Mouse (Mus musculus) left cerebral cortex, postnatal 10 days (tissue): ENCODE data around the gene Antxr2. TPM values are rescaled to one million over a fixed set of nuclear protein-coding genes. Genes with fewer than 3 reads are reported as not detected.

Experiments used
- DNase-seq, 2 experiments: peaks; one replicate each; pipeline ENCODE4 v3.0.0; 2021 to 2022; ENCODE audit warnings: low spot score in 2 of 2, mixed read lengths in 1 of 2; ENCODE audit errors: extremely low spot score in 1 of 2
- intact Hi-C: fragments of 180-260 bp; cut with DNase I; formaldehyde crosslinking; loops from one replicate; pipeline ENCODE4 v1.15.1; 2025
- total RNA-seq, 2 experiments: library from RNA; stranded (reverse); gene quantifications; 2 replicates each; pipeline ENCODE4 v1.2.3; 2021

The Antxr2 gene
- 1 to 10 TPM; 2.7 to 3.2 TPM for total RNA-seq

- DNase-seq: peak in 1 of 2 experiments; percentile 73
- intact Hi-C loops: loop anchor here (5.0 kb wide), 2 partner anchors 136 to 151 kb away; partner anchors contain the start of gene Prdm8
Observed at GRCm38 (mm10) chr5:98030902-98031641, at the start of gene Antxr2. Gene Antxr2 (minus strand): TSS chr5:98031043.

DNA sequence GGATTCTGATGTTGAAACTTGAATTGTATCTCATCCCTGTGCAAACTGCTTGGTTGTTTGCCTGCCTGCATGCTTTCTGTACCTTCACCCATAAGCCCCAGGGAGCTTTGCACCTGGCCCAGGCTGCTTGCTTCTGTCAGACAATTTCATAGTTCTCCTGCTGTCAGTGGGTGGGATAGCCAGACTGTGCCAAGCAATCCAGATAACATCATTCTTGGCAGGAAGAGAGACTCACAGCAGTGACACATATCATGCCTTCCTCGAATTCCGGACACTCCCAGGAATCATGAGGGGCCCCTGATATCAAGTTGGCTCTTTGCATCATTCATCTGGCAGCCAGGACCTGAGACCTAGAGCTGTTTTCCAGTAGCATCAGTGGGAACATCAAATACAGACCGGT lies 45.8 kb upstream of the Antxr2 start:
- intact Hi-C loops: no loop called here
- no peak for DNase-seq

- intact Hi-C loops: no loop called here
- no peak for DNase-seq
Observed at GRCm38 (mm10) chr5:98069191-98069590, 38.3 kb upstream of the Antxr2 start.

GRCm38 (mm10) chr5:98055275-98055674 lies 24.4 kb upstream of the Antxr2 start:
- intact Hi-C loops: no loop called here
- DNase-seq: no peak

- DNase-seq: no peak
- intact Hi-C loops: no loop called here
Observed at GRCm38 (mm10) chr5:98054834-98055233, 24.0 kb upstream of the Antxr2 start.

GRCm38 (mm10) chr5:98034928-98035327 lies 4.1 kb upstream of the Antxr2 start:
- intact Hi-C loops: loop anchor here (5.0 kb wide), 2 partner anchors 132 to 147 kb away; partner anchors contain the start of gene Prdm8
- DNase-seq: no peak

DNA sequence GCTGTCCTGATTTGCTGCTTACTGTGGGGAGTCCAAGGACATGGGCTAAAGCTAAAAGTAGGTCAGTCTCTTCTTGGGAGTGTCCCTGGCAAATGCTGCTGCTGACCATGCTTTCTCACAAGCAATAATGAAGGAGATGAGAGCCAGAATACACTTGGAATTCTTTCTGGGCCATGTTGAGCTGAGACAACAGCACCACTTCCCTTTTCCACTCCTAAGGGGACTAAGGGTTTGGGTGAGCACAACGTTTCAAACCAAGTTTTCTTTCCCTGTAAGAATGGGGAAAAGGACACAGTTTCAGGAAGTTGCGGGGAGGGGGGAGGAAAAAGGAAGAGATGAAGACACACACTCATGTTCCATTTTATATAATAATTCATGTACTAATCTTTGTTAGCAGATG lies 3.4 kb upstream of the Antxr2 start:
- no peak for DNase-seq
- intact Hi-C loops: loop anchor here (5.0 kb wide), 2 partner anchors 133 to 148 kb away; partner anchors contain the start of gene Prdm8

GRCm38 (mm10) chr5:98032803-98033420 lies 2.1 kb upstream of the Antxr2 start:
- intact Hi-C loops: loop anchor here (5.0 kb wide), 2 partner anchors 134 to 149 kb away; partner anchors contain the start of gene Prdm8
- DNase-seq: no peak

DNA sequence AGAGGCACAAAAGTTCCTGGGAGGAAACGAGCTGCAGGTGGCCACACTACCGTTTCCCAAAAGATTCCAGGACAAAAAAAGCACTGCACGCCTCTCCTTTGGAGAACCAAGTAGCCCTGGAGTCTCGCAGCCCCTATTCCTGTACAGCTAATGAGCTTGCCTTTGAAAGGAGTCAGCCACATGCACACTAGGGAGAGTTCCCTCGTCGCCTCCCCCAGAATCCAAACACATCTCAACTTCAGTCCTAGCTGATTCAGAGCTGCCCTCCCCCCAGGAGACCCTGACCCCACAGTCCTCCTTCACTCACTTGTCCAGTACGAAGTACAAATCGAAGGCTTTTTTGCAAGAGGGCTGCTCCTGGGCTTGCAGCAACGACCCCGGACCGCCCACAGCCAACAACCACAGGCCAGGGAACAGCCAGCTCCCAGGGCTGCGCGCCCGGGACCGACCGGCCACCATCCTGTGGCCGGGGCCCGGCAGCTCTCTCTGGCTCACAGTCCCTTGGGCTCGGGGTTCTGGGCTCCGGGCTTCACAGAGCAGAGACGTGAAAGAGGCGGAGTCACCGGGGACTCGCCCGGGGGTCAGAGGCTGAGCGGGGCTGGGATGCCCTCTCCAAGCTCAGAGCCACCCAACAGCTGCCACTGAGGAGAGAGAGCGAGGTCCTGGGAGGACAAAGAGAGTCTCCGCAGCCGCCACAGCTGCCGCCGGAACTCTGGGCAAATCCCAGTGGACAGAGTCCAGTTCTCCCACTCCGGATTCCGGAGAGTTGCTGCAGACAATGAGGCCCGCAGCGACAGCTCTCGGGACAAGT lies 547 bp downstream of the Antxr2 start:
- intact Hi-C loops: loop anchor here (5.0 kb wide), 2 partner anchors 137 to 152 kb away; partner anchors contain the start of gene Prdm8
- peak in 1 of 2 experiments; percentile 57 for DNase-seq

GRCm38 (mm10) chr5:98027688-98028389 lies 3.0 kb downstream of the Antxr2 start:
- intact Hi-C loops: loop anchor here (10.0 kb wide), 1 partner anchor 903 kb away; no protein-coding TSS in a partner anchor

DNA sequence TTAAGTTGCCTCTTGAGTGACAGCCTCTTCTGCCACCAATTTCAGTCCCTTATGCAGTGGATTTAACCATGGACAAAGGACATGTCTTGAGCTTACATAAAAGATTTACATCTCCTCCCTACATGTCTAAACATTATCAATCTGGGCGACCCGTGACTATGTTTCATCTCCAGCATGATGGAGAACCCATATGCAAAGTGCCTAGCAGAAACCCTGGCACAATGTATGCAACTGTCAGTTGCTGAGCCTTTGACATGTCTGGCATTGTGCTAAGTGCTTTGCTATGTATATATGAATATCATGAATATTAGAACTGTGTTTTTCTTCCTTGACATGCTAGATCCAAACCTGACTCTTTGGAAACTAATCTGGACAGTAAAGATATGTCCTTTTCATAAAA lies 4.9 kb downstream of the Antxr2 start:
- no peak for DNase-seq
- intact Hi-C loops: loop anchor here (10.0 kb wide), 1 partner anchor 901 kb away; no protein-coding TSS in a partner anchor

More at GRCm38 (mm10) chr5:98027688-98028389, 3.0 kb downstream of the Antxr2 start:
- DNase-seq: no peak

GRCm38 (mm10) chr5:98024545-98024944 lies 6.3 kb downstream of the Antxr2 start:
- DNase-seq: no peak
- intact Hi-C loops: loop anchor here (10.0 kb wide), 1 partner anchor 900 kb away; no protein-coding TSS in a partner anchor

DNA sequence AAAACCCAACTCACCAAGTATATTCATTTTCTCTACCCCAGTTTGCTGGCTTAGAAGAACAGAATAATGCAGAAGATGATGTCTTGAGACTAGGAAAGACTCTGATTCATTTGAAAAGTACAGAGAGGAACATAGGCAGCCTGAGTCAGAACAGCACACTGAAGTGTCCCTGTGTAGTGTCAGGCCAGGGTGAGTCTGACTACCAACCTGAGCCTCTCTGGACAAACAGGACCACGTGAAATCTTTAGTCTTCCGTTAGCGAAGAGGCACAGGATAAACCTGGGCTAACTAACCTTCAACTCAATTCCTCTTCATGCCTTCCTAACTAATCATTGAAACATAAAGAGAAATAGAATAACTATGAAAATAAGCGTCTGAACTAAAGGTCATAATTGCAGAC lies 9.3 kb downstream of the Antxr2 start:
- intact Hi-C loops: loop anchor here (10.0 kb wide), 1 partner anchor 897 kb away; no protein-coding TSS in a partner anchor
- DNase-seq: no peak

DNA sequence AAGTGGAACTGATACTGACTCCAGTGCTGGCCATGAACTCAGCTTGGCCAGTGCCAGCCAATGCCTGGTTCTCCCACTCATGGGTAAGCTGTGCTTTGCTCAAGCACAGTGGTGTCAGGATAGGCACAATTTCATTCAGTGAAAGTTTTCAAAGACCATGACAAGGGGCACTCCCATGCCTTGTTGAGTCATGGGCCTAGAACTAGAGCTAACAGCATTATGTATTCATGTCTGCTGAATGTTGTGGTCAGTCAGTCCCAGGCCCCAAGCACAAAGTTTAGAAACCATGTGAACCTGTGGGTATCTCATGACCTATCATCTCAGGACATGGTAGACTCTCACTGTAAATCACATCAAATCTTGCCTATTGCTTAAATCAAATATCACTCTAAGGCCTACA lies 10.2 kb downstream of the Antxr2 start:
- no peak for DNase-seq
- intact Hi-C loops: loop anchor here (10.0 kb wide), 1 partner anchor 896 kb away; no protein-coding TSS in a partner anchor

GRCm38 (mm10) chr5:98019396-98019795 lies 11.4 kb downstream of the Antxr2 start:
- DNase-seq: no peak
- intact Hi-C loops: no loop called here

GRCm38 (mm10) chr5:98018162-98018561 lies 12.7 kb downstream of the Antxr2 start:
- no peak for DNase-seq
- intact Hi-C loops: no loop called here

DNA sequence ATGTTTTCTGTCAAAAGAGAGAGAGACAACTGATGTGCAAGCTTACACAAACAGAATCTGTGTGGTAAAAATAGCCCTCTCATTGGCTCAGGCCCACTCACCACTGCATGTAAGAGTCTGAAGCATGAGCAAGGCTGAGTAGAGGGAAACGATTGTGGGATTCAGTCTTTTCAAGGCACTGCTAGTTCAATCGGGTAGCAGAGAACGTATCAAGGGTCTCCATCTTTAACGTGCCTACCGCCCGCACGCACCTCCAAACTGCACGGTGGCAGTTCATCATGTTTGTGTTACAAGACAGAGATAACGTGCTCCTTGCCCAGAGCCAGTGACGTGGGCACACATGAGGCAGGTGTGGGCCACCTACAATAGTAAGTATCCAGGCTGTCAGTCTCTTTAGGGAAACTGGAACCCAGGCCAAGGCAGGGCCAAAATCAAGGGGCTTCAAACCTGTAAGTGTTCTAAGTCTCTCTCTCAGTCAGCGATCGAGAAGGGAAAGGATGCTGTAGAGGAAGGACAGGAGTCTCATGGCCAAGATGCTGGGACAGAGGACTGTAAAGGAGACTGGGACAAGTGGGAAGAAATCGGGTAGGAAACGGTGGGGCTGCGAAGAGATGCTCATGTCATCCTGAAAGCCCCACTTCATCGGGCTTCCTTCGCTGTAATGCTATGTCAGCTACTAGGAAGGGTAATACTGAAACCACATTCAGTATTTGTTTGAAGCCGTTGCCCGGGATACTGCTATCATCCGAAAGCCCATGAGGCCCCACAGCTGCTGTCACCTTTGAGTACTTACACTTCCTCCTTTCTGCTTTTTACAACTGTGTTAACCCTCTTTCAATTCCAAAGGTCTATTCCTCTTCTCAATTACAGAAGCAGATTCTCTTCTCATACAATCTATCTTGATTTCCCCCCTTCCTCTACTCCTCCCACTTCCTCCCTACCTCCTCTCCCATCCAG lies 14.3 kb downstream of the Antxr2 start:
- DNase-seq: no peak
- intact Hi-C loops: no loop called here
